Mouse (Mus musculus): ENCODE results near the gene Adck1. TPM values are rescaled to one million over a fixed set of nuclear protein-coding genes. Genes with fewer than 3 reads are reported as not detected.
"Not testable (repeated sequence)": the region's sequence is repeated elsewhere in the genome, so short reads cannot be mapped to it uniquely, and the experiment has no call there.

Adck1 gene
- 3.6 and 7.9 TPM in 2 replicates for polyA plus RNA-seq (2012; ENCODE audit: insufficient read depth, low replicate concordance)

DNA sequence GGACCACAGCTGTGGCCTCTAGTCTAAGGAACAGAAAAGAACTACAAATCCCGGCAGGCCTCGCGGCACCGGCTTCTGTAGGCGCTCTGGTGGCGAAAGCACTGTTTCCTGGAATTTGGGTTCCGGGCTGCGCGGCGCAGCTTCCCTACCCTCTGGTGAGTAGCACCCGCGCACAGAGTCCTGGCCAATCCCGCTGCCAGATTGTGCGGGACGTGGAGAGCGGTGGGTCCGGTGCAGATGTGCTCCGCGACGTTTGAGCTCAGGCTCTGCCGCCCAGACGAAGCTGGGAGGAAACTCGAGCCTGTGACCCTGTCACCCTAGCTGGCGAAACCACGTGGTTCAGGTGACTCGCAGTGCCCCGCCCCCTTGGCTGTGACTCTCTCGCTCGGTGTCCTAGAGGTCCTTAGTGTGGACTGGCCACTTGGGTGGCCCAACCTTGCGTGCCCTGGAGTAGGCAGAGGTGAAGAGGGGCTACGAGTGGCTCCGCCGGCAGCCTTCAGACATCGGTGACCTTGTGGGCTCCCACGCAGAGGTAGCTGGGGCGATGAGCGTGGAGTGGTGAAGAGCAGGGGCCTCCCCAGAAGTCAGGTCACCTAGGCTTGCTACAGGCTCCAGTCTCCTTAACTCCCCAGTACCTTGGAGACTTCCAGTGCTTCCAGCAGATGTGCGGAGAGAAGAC lies at the start of gene Adck1:
Gene Adck1 (plus strand): TSS at position 114 of the 679 bp plus-strand sequence.
- Histone ChIP-seq H3K27me3 (replicated peaks) (no peaks in the 10 kb centered on the region), H3K4me3 (replicated peaks) (peak within 1 kb of the TSS; percentile 98), H3K36me3 (replicated peaks; ENCODE audit: low read length) (no peaks in the 10 kb centered on the region), H3K4me1 (peaks cover 17% of the 10 kb centered on the region), H3K9me3 (no peaks in the 10 kb centered on the region)
- TF ChIP-seq GATA1 (IDR thresholded peaks at IDR 0.05; ENCODE audit: borderline replicate concordance, low read length) (no peak), FLI1 (IDR thresholded peaks at IDR 0.05; ENCODE audit: low read length) (no peak)

DNA sequence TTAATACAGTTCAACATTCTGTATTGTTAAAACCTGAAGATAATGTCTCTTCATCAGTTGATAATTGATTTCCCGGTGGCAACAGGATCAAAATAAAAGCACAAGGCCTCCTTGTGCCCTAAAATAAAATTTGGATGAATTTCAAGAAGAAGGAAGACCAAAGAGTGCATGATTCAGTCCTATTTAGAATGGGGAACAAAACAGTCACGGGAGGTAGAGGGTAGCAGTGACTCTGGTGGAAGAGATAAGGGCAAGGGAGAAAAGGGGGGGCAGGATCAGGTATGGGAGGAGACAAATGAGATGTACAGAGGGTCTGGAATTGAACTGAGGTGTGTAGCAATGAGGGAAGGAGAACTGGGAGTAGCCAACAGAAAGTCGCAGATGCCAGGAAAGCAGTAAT lies 45.8 kb upstream of the Adck1 start:
- H3K4me3 ChIP-seq (replicated peaks) = no peak overlapping the region
- TF ChIP-seq FLI1 (IDR thresholded peaks at IDR 0.05; ENCODE audit: low read length) = no peak
- no peak for TF ChIP-seq GATA1 (IDR thresholded peaks at IDR 0.05; ENCODE audit: borderline replicate concordance, low read length)
- H3K9me3 ChIP-seq = peaks cover 13% of the 10 kb centered on the region; the same call in 1 of the 2 replicates
- no peaks in the 10 kb centered on the region for H3K36me3 ChIP-seq (replicated peaks; ENCODE audit: low read length)
- no peaks in the 10 kb centered on the region for H3K4me1 ChIP-seq
- H3K27me3 ChIP-seq (replicated peaks) = no peaks in the 10 kb centered on the region

DNA sequence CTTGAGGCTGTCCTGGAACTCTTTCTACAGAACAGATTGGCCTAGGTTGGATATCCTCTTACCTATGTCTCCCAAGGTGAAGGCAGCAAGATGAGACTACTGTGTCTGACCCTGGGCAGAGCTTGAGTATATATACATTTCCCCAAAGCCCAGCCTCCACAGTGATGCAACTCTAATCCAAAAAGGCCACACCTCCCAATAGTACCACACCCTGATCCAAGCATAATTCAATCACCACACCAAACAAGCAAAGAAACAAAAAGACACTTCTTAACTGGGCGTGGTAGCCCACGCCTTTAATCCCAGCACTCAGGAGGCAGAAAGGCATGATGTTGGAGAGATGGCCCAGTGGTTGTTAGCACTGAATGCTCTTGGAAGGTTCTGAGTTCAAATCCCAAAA lies 36.4 kb upstream of the Adck1 start, which contains the start of gene Gm5039:
Gene Gm5039 (minus strand): TSS at position 101 of the 400 bp plus-strand sequence.
- H3K4me1 ChIP-seq; H3K27me3 ChIP-seq (replicated peaks); H3K9me3 ChIP-seq; H3K36me3 ChIP-seq (replicated peaks; ENCODE audit: low read length); H3K4me3 ChIP-seq (replicated peaks): not testable (repeated sequence)

DNA sequence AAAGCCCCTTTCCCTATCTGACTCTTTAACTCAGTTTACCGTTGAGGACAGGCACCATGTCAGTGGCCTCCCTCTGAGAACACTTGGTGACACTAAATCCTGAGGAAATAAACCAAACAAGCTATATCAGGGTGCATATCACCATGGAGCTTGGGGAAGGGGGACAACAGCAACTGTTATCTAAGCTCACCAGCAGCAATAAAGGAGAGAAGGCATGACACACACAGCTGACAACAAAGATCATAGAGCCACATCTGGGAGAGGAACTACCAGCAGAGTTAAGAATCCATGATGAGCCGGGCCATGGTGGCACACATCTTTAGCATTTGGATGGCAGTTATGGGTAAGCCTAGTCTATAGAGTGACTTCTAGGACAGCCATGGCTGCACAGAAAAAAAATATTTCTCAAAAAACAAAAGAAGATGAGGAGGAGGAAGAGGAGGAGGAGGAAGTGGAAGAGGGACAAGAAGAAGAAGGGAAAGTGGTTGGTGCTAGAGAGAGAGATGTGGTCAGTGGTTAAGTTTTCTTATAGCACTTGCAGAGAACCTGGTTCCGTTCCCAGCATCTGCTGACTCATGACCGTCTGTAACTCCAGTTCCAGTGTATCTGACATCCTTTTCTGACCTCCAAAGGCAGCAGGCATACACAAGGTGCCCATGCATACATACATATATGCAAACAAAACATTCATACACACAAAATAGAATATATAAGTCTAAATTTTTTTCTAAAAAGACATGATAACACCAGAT lies 23.5 kb upstream of the Adck1 start:
- H3K4me3 ChIP-seq (replicated peaks); H3K36me3 ChIP-seq (replicated peaks; ENCODE audit: low read length); H3K4me1 ChIP-seq; H3K9me3 ChIP-seq; H3K27me3 ChIP-seq (replicated peaks): not testable (repeated sequence)

DNA sequence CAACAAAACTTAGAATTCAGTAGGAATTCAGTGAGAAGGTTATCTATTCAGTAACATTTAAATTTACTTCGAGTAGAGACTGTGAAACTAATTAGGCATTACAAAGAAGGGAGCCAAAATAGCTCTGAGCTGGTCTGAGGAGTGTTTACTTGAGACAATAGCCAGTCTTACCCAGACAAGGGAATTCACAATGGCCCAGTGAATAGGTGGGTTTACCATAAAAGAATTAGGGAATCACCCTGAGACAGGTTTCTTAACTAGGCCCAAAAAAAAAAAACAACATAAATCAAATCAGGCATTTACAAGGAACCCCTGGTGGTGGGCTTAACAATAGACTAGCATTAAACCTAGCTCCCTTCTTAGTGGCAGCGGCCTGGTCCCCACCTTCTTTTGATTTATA lies 19.1 kb upstream of the Adck1 start:
- not testable (repeated sequence) for H3K4me3 ChIP-seq (replicated peaks); H3K36me3 ChIP-seq (replicated peaks; ENCODE audit: low read length); H3K4me1 ChIP-seq; H3K27me3 ChIP-seq (replicated peaks)
- H3K9me3 ChIP-seq = peaks cover 12% of the 10 kb centered on the region

DNA sequence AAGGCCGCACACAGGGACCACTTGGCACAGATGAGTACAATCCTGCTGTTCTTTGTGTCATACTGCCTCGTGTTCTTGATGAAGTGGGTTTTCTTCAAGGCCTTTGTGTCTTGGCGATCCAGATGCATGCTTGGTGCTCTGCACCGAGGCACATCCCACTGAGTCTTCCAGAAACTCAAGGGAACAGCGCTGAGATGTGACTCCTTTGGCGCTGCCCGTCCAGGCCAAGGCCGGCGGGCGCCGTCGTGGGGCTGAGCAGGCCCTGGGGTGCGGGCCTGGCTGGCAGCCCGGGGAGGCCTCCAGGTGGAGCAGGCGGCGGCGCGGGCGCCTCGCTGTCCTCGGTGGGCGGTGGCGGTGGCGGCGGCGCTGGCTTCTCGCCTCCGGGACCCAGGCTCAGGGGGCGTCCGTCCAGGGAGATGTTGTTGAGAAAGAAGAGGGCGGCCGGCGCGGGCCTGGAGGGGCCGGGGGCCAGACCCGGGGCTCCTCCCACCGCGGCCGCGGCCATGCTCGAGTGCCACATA lies 6.1 kb upstream of the Adck1 start:
- Histone ChIP-seq H3K4me1 (no peaks in the 10 kb centered on the region), H3K27me3 (replicated peaks) (peaks cover 2% of the 10 kb centered on the region), H3K9me3 (peaks cover 22% of the 10 kb centered on the region), H3K36me3 (replicated peaks; ENCODE audit: low read length) (no peaks in the 10 kb centered on the region), H3K4me3 (replicated peaks) (no peak overlapping the region)
- no peak for TF ChIP-seq GATA1 (IDR thresholded peaks at IDR 0.05; ENCODE audit: borderline replicate concordance, low read length)
- TF ChIP-seq FLI1 (IDR thresholded peaks at IDR 0.05; ENCODE audit: low read length) = no peak

DNA sequence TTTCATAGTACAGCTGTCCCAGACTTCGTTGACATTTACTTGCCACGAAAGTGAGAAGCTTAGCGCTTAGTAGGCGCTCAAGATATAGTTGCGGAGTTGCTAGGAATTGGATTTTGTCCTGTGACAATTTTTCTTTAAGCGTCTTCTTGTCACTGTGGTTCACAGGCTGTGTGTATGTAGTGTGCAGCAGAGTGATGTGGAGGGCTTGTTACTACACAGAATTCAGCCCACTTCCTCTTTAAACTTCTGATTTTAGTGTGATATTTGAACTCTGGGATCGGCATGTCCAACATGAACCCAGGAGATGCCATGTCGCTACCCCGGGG lies 729 bp downstream of the Adck1 start:
- TF ChIP-seq FLI1 (IDR thresholded peaks at IDR 0.05; ENCODE audit: low read length) = no peak
- no peak for TF ChIP-seq GATA1 (IDR thresholded peaks at IDR 0.05; ENCODE audit: borderline replicate concordance, low read length)
- Histone ChIP-seq H3K4me3 (replicated peaks) (peak overlapping the region; percentile 98), H3K27me3 (replicated peaks) (no peaks in the 10 kb centered on the region), H3K4me1 (peaks cover 17% of the 10 kb centered on the region), H3K9me3 (no peaks in the 10 kb centered on the region), H3K36me3 (replicated peaks; ENCODE audit: low read length) (no peaks in the 10 kb centered on the region)

DNA sequence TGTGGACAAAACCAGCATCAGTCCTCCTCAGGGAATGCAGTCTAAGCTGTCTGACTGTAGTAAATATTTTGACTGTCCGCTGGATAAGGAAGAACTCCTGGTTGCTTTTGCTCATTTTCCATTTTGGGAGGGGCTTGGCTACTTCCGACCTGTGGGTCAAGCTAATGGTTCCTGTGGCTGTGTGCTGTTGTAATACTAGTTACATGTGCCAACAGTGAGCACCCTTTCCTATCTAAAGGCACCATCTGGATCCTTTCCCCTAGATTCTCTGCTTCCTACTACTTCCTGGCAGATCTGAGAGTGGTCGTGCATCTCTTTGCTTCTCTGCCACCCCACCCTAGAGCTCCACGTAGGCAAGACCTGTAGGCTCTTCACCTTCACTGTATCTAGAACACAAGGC lies 7.3 kb downstream of the Adck1 start:
- Histone ChIP-seq H3K4me3 (replicated peaks) (no peak overlapping the region), H3K4me1 (peaks cover 39% of the 10 kb centered on the region), H3K9me3 (no peaks in the 10 kb centered on the region), H3K27me3 (replicated peaks) (no peaks in the 10 kb centered on the region), H3K36me3 (replicated peaks; ENCODE audit: low read length) (peaks cover 15% of the 10 kb centered on the region)
- TF ChIP-seq FLI1 (IDR thresholded peaks at IDR 0.05; ENCODE audit: low read length) (no peak), GATA1 (IDR thresholded peaks at IDR 0.05; ENCODE audit: borderline replicate concordance, low read length) (no peak)

DNA sequence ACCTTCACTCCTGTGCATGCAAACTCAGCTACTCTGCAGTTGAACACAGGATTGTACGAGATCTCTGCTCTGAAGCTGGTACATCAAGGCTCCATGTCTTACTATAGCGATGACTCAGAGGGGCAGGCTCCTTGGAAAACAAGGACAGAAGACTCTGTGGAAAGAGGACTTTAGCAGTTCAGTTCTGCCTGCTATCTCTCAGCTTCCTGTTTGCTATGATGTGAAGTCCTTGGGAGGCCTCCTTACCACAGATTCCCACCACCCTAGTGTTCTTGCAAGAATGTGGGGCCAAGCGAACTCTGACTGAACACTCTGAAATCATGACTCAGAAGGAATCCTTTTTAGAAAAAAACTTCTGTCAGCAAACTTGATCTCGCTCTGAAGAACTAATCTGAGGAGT lies 8.3 kb downstream of the Adck1 start:
- H3K9me3 ChIP-seq = no peaks in the 10 kb centered on the region
- peaks cover 22% of the 10 kb centered on the region for H3K36me3 ChIP-seq (replicated peaks; ENCODE audit: low read length)
- TF ChIP-seq GATA1 (IDR thresholded peaks at IDR 0.05; ENCODE audit: borderline replicate concordance, low read length) = no peak
- TF ChIP-seq FLI1 (IDR thresholded peaks at IDR 0.05; ENCODE audit: low read length) = no peak
- peak overlapping the region; percentile 43 for H3K4me3 ChIP-seq (replicated peaks)
- peaks cover 39% of the 10 kb centered on the region for H3K4me1 ChIP-seq
- H3K27me3 ChIP-seq (replicated peaks) = no peaks in the 10 kb centered on the region

DNA sequence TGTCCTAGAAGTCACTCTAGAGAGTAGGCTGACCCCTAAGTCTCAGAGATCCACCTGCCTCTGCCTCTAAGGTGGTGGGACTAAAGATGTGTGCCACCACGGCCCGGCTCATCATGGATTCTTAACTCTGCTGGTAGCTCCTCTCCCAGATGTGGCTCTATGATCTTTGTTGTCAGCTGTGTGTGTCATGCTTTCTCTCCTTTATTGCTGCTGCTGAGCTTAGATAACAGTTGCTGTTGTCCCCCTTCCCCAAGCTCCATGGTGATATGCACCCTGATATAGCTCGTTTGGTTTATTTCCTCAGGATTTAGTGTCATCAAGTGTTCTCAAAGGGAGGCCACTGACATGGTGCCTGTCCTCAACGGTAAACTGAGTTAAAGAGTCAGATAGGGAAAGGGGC lies 9.3 kb downstream of the Adck1 start:
- H3K9me3 ChIP-seq; H3K27me3 ChIP-seq (replicated peaks); H3K4me3 ChIP-seq (replicated peaks): not testable (repeated sequence)
- peaks cover 23% of the 10 kb centered on the region for H3K36me3 ChIP-seq (replicated peaks; ENCODE audit: low read length)
- peaks cover 39% of the 10 kb centered on the region for H3K4me1 ChIP-seq

DNA sequence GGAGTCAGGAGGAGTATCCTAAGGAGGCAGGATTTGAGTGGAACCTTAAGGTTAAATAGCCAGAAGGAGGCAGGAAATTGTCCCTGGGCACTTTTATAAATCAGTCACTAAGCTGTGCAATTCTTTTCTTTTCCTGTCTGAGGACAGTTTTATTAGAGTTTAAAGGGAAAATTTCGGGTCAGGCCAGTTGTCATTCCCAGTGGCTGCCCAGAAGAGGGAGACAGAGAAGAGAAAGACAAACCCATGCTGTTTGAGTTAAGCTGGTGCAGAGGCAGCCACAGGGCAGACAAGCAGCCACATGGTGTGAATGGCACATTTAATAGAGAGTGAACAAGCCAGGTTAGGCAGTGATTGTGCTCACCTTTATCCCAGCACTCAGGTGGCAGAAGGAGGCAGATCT lies 10.0 kb downstream of the Adck1 start:
- not testable (repeated sequence) for H3K27me3 ChIP-seq (replicated peaks); H3K4me3 ChIP-seq (replicated peaks); H3K9me3 ChIP-seq
- Histone ChIP-seq H3K4me1 (peaks cover 39% of the 10 kb centered on the region), H3K36me3 (replicated peaks; ENCODE audit: low read length) (peaks cover 27% of the 10 kb centered on the region)

Measured in megakaryocyte, embryonic 14.5 days (primary cell).